Mouse (Mus musculus) small intestine, adult 2 months (tissue): Measurements from ENCODE around the gene Nop9.

Experiments
- CTCF ChIP-seq: fragments of 200-500 bp; IDR thresholded peaks from 2 replicates; pipeline ENCODE4 v1.5.1; 2012; ENCODE audit warnings: low read depth, mild to moderate bottlenecking, control low read depth, inconsistent platforms, low read length, moderate library complexity, mixed read lengths; ENCODE audit not compliant: insufficient replicate concordance, insufficient read length; ENCODE audit errors: extremely low read depth
- POLR2A ChIP-seq: fragments of 200-500 bp; IDR thresholded peaks from 2 replicates; pipeline ENCODE4 v1.6.1; 2012; ENCODE audit warnings: low read depth, mild to moderate bottlenecking, control low read depth, inconsistent platforms, low read length, moderate library complexity

- TF ChIP-seq CTCF (no peak), POLR2A (no peak)
Observed at GRCm38 (mm10) chr14:55723433-55723832, 22.1 kb upstream of the Nop9 start.
